Mouse (Mus musculus) adrenal gland, adult 18-20 months (tissue): ENCODE results near the gene Lrrfip1. TPM values are rescaled to one million over a fixed set of nuclear protein-coding genes. Genes with fewer than 3 reads are reported as not detected.

Source experiments
- DNase-seq, 2 experiments: peaks; one replicate each; pipeline ENCODE4 v3.0.0; 2021 to 2022; ENCODE audit warnings: low spot score in 2 of 2
- total RNA-seq, 2 experiments: library from RNA; stranded (reverse); gene quantifications; 1 replicate in 1 of 2; 2 replicates in 1 of 2; pipeline ENCODE4 v1.2.3; 2021

Gene Lrrfip1
- total RNA-seq, 2 experiments from 2014 or later = 48.2 to 53.4 TPM

DNA sequence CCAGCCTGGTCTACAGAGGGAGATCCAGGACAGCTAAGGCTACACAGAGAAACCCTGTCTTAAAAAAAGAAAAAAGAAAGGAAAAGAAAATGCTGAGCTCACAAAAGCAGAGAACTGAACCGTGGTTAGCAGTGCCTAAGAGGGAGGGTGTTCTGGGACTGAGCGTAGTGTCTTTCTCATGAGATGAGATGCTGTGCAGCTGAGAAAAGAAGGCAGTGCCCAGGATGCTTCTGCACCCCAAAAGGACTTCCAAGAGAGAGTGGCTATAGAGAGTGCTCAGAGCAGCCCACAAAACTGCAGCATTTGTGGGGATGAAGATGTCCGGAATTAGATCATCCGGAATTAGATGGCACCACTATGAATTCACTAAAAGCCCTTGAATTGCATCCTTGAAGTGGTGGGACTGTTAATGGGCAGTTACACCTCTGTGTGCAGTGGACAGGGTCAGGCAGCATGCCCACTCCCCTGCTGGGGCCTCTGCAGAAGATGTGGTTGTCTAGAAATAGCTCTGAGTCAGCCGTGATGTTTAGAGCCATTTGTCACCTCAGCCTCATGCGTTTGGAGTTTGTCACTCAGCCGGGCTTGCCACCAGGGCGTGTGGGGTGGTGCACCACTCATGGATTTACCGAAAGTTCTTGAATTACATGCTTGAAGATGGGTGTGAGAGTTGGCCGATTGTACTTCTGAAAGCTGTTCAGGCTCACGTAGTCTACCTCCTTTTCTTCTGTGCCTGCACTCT, 23.8 kb downstream of the Lrrfip1 start:
- no peak for DNase-seq

DNA sequence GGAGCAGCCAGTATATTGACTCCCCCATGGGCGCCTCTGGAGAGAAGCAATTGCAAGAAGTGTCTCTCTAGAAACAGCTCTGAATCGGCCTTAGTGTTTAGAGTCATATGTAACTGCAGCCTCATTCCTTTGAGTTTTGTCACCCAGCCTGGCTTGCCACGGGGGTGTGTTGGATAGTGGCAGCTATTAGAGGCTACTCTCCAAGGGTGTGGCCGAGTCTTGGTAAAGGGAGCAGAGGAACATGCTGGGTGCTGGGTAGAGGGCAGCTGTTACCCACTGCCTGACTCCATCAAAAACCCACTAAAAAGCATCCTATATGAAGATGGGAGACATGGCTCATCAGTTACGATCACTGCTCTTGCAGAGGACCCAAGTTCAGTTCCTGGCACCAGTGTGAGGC, 24.7 kb downstream of the Lrrfip1 start:
- no peak for DNase-seq

DNA sequence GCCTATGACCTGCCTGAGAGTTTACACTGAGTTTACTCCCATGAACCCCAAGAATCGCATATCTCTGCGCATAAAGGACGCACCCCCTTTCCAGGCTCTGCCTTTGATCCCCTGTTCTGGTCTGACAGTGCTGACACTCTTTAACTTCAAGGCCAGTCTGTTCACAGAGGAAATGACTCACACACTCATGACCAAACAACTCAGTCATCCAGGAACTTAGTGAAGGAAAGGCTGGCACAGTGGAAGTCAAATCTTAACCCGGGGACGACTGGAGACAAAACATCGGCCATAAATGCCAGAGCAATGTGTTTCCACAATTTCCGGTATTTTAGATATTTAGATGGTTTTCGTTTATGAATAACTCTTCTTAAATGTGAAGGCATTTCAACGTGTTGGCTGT, 25.4 kb downstream of the Lrrfip1 start:
- no peak for DNase-seq

DNA sequence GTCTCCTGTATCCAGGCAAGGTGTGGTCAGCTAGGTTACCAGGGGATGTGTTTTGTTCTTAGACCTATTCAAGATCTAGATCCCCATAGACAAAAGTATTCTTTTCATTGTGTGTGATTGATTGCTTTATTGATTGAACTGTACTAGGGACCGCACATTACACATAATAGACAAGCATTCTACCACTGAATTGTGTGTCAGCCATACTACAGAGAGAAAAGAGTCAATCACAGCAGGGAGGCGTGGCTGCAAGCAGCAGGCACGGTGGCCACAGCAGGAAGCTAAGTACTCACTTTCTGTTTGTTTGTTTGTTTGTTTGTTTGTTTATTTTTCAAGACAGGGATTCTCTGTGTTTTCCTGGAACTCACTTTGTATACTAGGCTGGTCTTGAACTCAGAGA, 25.9 kb downstream of the Lrrfip1 start:
- DNase-seq = no peak

DNA sequence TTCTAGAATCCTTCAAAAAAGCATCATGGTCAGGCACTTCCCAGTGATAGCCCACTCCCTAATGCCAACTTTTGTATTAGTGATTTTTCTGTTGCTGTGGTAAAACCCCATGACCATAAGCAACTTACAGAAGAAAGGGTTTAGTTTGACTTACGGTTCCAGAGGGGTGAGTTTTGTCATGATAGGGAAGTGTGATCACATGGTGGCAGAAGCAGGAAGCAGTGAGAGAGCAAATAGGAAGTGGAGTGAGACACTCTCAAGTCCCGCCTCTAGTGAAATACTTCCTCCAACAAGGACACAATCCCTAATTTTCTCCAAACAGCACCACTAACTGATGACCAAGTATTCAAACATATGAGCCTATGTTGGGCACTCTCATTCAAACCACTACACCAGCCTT, 28.4 kb downstream of the Lrrfip1 start:
- no peak for DNase-seq

DNA sequence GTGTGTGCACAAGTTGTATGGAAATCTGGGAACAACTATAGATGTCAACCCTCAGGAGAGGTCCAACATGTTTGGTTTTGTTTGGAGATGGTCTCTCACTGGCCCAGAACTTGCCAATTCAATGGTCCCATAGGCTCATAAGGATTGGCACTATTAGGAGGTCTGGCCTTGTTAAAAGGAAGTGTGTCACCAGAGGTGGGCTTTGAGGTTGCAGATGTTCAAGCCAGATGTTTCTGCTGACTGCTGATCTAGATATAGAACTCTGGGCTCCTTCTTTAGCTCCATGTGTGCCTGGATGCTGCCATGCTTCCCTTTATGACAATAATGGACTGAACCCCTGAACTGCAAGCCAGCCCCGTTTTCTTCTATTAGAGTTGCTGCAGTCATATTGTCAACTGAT, 31.8 kb downstream of the Lrrfip1 start:
- DNase-seq = no peak

DNA sequence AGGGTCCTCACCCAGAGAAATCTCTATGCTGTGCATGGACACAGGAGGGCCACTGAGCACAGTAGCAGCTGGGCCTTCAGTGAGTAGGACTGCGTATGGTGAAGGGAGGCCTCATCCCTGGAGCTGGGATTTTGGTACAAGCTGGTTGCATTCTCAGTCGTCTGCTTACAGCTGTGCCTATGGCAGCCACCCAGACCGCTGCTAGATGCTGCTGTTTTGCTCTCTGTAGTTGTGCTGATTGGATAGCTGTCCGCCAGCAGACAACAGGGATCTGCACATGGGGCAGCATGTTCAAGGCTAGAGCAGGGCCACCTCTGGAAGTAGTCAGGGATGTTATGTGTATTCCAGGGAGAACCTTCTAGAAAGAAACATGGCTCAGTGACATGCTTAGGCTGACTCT, 33.0 kb downstream of the Lrrfip1 start:
- no peak for DNase-seq

DNA sequence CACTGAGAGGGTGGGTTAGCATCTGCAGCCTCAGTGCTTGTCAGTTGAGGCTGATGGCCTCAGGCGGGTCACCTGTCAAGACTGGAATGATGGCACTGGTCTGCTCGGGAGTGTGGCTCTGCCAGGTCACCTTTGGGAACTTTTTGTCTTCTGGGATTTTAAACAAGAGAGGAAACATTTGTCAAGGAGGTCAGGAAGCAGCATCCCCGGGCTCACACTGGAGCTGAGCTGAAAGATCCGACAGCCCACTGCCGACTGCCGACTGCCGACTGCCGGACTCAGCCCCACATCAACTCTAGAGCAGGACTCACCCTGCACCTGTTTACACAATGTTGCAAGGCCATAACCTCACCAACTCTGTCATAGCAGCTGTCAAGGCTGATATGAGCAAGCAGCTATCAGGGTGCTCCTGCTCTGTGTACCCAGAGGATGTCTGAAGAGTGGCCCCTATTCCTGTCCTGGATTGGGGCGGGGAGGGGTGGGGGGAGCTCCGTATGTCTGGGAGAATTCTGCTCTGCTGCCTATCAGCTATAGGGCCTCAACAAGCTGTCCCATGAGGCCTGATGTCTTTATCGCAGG, 33.9 kb downstream of the Lrrfip1 start:
- no peak for DNase-seq

DNA sequence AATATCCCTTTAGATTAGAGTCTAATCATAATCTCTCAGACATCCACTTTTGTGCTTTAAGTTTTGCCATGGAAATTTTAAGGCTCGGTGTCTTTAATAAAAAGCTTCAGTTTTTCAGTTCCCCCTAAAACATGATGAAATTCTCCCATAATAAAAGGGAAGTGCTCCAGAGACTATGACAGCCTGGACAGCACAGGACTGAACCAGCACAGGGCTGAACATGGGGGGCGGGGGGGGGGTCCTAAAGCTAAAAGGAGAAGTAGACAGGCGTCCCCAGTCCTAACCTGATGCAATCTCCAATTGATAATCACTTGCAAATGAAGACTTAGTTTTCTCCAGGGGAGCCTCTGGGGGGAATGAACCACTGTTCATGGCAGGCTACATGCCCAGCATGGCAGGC, 36.0 kb downstream of the Lrrfip1 start:
- no peak for DNase-seq

DNA sequence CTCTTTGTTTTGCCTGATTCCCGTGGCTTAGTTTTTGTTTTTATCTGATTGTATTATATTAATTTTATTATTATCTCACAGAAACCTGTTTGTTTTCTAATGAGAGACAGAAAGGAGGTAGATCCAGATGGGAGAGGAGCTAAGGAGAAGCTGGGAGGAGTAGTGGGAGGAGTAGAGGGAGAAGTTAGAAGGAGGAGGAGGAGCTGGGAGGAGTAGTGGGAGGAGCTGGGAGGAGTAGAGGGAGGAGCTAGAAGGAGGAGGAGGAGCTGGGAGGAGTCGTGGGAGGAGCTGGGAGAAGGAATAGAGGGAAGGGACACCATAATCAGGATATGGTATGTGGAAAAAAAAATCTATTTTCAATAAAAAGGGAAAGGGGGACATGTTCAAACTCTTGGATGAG, 36.7 kb downstream of the Lrrfip1 start:
- DNase-seq = no peak

DNA sequence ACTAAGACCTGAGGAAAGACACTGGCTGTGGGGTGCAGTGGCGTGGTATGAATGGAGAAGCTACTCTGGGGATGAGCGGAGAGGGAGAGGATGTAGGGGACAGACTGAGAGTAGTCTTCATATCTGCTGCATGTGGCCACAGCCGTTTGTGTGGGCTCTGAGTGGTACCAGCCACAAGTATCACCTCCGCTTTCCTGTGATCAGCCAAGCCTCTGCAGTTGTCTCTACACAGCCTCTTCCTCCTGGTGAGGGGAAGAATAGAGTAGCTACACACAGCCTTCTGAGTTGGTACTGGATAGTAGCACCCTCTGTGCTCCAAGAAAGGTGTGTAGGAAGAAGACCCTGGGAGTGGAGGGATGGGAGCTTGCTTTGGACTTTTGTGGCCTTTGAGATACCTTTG, 38.7 kb downstream of the Lrrfip1 start:
- no peak for DNase-seq

DNA sequence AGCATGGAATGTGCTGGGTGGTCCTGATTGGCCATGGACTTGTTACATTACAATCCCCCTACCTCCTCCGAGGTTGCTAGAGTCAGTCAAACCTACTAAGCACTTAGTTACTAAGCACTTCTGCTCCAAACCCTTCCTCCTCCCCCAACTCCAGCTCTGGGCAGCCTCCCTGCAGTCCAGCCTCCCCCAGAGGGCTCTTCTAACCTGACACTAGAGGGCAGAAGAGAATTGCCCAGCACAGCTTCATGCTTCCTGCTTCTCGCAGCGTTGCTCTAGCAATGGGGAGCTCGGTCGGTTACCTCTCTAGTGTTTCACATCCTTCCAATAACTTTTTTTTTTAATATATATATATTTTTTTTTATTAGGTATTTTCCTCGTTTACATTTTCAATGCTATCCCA, 39.5 kb downstream of the Lrrfip1 start:
- peak in 1 of 2 experiments; percentile 25 for DNase-seq

DNA sequence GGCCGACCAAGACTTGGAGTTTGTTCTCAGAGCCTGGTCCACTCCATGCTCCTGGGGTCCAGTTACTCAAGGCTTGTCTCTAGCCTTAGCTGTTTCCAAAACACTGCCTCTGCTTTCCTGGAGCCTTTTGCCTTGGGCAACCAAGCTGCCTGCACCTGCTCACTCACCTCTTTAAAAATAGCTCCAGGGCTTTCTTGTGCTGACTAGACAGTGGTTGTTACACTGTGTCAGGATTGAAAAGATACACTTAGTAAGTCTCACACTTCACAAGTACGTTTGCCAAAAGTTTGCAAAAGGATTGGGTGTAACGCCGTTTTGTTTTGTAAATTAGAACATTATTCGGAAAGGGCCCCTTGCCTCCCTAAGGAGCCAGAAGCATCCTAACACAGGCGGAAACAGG, 40.0 kb downstream of the Lrrfip1 start:
- no peak for DNase-seq

DNA sequence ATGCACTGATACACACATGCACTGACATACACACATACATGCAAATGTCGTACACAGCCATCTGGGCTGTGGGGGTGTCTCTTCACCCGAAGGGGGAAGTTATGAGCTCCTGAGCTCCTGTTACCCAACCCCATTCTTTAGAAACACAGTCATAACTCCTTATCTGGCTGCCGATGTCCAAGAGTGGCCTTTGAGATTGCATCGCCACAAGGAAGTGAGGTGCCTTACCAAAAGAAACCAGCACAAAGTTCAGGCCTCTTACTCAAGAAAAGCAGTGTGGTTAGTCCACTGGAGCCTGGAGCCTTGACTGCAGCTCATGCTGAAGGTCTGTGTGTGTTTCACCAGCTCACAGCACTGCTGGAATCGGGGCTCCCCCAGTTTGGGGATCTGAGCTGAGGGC, 43.1 kb downstream of the Lrrfip1 start:
- DNase-seq = no peak

DNA sequence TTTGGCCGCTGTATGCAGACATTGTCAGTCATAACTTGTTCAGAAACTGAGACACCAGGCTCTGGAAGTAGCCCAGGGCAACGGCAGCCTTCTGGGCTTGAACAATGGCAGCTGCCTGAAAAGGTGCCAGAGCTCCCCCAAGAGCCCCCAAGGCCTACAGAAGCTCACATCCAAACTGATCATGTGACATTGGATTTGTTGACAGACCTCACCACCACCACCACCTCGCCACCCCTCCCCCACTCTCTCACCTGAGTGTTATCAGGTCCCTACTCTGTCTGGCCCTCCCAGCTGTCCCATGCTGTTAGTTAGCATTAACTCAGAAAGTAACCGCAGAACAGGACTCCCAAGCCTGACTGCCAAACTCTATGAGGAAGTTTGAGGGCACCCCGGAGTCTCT, 44.7 kb downstream of the Lrrfip1 start:
- DNase-seq = no peak

DNA sequence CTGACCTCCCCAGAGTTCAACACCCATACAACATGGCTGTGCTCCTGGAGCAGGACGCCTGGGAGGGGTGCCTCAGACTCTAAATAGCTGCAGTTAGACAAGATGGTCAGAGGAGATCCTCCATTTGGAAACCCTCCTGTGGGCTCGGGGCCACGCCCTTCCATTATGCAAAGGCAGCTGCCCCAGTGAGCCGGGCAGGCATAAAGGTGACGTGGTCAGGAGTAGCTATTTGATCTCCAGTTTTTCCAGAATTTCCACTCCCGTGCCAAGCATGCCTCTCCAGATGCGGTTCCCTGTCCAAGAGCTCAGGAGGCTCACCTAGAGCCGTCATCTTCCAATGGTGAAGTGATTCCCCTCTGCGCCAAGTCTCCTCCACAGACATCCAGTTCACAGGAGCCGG, 45.6 kb downstream of the Lrrfip1 start:
- no peak for DNase-seq

DNA sequence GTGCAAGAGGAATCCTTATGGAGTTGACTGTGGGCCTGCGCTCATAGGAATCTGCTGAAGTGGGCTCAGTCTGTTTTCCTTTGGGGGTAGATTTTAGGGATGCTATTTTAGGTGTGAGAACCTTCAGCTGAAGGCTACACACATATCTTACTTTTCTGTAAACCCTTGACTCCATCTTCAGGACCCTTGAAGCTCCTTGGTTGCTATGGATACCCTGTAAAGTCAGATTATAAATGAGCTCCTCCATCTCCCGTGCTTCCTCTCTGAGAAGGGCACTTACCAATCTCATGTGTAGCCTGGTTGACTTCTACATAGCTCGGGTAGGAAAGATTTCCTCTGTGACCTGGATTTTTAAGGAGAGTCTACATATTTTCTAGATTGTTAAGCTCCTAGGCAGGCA, 46.1 kb downstream of the Lrrfip1 start:
- DNase-seq = no peak

DNA sequence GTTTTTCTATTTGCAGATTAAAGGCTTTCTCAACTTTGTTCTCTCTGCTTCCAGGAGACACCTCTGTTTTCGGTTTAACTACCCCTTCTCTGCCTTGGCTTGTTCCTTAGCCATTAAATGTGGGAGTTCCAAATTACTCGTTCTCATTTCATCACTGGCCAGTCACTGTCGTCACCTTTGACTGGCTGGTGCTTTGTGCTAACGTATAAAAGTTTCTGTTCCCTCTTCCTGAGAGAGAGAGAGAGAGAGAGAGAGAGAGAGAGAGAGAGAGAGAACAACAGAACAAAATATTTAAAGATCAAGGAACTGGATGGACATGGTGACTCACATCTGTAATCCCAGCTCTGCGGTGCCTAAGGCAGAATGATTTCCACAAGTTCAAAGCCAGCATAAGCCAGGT, 47.7 kb downstream of the Lrrfip1 start:
- no peak for DNase-seq

DNA sequence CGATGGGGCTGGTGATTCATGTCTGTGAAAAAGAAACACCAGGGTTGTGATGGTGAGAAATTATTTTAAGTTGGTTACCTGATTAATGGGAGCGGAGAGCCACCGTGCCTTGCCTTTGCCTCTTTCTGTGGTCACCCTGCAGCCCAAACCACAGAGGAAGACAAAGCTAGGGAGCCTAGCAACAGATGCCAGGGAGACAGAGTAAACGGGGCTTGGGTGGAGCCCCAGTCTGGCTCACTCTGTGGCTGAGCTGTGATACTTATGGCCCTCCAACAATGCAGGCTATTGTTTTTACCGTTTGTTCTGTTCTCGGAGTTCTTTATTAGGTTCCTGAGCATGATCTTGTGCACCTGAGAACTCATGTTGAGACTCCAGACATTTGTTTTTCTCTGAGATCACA, 50.8 kb downstream of the Lrrfip1 start:
- no peak for DNase-seq

DNA sequence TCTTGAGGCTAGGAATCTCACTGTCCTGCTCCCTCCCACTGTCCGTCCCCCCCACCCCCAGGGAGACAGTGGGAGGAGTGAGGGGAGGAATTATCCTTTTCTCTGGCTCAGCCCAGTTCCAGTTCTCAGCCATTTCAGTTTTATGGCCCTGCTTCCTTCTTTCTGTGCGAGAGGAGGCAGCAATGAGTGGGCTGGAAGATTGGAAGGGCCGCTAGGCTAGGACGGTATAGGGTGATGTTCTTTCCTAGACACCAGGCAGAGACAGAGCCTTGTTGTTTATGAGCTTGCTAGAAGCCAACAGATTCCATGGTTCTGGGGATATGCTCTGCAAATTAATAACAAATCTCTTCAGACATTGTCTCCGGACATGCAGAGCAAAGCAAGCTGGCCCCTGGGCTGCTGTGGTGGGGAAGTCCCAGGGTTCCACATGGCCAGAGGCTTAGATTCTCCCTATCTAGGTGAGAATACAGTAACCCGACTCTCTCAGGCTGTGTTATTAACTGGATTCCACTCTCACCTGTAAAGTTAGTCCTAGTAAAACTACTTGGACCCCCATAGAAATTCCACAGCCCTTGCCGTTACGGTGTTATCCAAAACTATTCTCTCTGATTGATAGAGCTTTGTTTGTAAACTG, 53.0 kb downstream of the Lrrfip1 start:
- DNase-seq = no peak

DNA sequence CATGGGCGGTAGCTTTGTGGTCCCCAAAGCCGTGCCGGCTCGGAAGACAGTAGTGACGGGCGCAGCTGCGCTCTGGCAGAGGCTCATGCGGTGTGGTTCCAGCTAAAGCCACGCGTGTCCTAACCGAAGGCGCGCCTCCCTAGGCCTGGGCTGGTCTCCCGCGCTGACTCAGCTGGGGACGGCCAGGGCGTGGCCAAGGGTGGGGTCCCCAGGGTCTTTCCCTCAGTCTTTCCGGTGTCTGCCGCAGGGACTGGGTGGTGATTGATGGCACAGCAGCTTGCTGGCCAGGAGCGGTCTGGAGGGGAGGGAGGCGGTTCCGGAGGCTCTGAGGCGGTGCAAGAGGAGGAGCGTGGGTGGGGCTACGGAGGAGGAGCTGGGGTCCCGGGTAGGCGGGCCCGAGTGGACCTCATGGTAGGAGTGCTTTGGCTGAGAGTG, 54.2 kb downstream of the Lrrfip1 start:
- DNase-seq = peak; percentile 91 to 94

DNA sequence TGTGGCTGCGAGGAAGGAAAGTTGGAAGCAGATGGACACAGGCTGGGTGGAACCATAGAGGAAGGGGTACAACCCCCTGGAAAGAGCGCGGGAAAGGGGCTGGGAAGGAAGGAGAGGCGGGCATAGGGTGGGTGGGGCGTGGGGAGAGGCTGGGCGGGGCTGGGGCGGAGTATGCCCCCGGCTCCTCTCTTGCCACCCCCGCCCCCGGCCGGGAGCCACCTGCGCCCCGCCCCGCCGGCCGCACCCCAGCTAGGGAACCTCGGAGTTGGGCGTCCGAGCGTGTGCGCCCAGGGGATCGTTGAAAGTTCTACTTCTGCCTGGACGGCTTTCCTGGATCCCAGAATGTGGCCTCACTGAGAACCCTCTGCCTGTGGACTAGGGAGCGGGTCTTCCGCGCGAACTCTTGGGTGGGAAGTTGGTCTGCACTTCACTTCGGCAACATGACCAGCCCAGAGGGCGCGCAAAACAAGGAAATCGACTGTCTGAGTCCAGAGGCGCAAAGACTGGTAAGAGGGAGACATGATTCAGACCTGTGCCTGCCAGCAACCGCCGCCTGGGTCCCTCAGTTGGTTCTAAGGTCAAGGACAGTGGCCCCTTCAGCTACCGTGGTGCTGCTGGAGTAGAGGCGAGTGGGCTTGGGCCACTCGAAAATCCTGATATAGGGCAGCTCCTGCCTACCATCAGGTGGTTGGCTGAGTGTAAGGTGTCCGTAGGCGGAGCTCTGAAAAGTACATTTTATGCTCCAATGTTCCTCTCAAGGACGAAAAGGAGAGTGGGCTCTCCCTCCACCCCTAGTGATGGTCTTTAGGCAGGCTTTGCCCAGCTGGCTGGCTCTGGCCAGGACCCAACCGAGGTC, 54.9 kb downstream of the Lrrfip1 start:
- peak; percentile 77 for DNase-seq
